Mouse (Mus musculus) right cerebral cortex, postnatal 4 days (tissue): Measurements from ENCODE around the gene Rreb1.

Source experiments
- DNase-seq: peaks from one replicate; pipeline ENCODE4 v3.0.0-alpha.2; 2022

Gene Rreb1

DNA sequence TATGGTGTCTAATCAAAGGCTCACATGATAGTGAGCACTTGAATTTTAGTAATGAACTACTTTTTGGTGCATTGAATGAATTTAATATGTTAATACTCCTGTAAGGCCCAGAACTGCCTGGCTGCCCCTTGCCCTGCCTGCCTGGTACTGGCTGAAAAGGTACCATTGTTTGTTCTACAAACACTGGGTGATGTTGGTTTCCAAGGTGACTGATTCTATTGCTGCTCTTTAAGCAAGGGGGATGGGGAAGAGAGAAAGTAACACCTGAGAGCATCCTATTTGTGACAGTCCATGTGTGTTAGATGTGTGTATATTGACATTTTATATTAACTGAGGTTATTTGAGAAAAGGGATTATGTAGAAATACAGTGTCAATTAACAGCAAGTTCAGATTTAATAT lies 77.6 kb downstream of the Rreb1 start:
- DNase-seq: no peak

DNA sequence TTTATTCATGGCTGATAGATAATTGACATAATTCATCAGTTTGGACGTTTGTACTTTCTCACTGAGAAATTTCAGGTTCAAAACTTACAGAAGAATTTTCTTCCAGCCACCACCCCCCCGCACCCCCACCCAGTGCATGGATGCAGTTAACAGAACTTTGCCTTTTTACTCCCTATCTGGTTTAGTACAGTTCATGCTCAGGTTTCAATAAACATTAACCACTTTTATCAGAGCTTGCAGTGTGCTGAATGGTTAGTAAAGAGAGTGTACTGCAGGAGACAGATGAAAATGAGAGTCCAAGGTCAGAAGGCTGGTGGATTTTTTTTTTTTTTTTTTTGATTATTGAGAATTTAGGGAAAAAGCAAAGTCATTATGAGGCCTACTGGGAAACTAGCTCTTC lies 78.3 kb downstream of the Rreb1 start:
- DNase-seq: no peak

DNA sequence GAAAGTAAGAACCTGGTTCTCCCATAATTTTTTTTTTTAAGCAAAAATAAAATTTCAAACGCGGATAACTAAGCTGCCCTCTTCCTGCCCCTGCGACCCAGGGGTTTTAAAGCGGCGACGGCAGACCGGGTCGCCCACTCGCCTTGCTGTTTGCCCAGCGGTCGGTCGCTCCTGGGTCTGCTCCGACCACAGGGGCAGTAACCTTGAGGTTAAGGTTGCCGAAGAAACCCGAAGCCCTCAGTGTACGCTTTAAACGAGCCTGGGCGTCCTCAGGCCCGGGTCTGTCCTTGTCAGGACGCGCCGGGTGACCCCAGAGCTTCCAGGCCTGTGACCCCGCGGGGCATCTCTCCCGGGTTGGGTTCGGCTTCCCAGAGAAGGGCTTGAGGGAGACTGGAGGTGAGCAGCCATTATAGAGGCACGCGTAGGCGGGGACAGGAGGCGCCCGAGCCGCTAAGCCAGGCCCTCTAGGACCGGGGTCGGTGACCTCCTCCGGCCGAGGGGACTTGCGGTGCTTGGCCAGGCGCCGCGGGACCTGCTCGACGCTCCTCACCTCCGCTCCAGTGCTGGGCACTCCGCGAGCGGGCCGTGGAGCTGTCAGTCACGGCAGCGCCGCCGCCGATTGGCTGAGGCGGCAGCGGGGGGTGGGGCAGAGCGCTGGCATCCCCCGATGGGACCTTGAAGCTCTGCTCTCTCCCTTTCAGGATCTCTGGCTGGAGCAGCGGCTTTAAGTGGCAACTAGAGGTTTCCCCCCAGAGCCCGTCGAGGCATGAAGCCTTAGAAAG lies 79.3 kb downstream of the Rreb1 start:
- DNase-seq: peak; percentile 92

DNA sequence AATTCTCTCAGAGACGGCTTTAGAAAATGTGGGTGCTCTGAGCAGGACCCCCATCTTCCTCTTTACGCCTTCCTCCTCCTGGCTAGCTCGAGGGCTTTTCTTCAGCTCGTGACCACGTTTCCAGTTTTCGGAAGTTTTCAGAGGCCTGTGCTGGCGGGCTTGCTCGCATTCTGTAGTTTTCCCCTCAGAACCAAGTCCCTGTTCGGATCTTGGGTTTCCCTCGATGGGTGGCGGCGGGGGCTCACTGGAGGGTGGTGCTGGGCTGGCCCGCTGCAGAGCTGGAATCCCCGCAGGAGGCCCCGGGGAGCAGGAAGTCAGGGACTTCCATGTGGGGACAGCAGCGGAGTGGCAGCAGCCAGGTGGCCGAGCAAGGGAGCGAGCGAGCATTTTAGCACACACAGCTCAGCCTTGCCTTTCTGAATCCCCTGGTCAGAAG lies 79.9 kb downstream of the Rreb1 start:
- DNase-seq: peak; percentile 26

DNA sequence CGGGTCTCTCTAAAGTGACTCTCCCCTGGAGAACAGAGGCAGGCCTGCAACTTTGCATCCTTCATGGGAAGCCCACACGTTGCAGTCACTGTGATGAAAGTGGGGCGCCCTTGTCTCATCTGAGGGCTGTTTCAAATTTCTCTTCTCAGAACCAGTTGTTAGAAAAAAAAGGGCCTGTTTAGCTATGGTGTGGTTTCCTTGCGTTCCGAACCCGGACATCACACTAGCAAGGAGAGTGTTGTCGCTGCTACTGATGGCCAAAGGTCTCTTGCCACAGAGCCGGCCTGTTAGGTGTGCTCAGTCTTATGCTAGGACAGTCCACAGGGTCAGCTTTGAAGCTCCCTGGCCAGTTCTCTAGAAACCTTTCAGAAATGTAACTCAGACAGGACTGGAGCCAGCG lies 80.3 kb downstream of the Rreb1 start:
- no peak for DNase-seq

DNA sequence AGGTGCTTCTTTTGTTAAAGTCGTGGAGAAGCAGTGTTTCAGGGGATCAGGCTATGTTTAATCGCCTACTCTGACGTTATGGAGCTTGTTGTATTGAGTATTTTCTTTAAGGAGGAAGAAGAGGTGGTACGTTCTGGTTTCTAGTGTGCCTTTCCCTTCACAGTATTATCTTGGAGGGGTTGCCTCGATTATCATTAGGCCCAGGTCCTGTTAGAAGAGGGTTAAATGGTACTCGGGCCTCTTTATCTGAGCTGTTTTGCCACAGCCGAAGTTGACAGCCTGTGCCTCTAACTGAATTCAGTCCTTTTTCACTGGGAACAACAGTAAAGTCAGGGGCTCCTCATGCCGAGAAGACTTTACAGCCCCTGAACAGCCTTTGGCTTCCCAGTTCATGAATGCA lies 81.6 kb downstream of the Rreb1 start:
- no peak for DNase-seq

DNA sequence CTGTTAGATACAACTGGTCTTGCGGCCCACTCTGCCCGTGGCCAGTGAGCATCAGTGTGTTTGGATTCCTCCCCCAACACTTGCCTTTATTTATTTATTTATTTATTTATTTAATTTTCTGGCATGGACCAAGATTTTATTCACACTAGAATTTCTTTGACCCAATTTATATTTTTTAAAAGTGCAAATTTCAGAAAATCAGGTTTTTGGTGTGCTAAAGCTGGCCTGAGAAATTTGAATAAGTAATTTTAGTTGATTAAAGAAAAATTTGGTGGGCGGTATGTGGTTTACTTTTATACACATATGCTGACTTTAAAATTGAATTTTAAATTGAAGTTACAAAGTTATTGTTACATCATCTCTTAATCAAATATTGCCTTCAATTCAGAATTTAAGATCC lies 82.0 kb downstream of the Rreb1 start:
- no peak for DNase-seq

DNA sequence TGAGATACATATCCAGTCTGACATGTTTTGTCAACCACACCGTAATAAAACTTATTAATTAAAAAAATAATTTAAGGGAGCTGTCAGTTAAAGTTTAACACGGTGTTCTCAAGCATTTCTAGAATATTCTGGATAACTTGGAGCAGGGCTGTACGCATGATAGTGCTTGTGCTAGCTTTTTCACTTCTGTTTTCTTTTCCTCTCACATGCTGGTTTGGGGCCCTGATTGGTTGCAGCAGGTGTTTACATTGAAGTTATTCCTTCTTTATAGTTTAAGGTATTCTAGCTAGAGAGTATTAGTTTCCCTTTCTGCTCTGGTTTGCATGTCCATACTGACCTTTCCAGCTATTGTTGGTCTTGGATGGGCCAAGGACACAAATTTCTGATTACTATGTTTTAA lies 82.6 kb downstream of the Rreb1 start:
- DNase-seq: no peak

DNA sequence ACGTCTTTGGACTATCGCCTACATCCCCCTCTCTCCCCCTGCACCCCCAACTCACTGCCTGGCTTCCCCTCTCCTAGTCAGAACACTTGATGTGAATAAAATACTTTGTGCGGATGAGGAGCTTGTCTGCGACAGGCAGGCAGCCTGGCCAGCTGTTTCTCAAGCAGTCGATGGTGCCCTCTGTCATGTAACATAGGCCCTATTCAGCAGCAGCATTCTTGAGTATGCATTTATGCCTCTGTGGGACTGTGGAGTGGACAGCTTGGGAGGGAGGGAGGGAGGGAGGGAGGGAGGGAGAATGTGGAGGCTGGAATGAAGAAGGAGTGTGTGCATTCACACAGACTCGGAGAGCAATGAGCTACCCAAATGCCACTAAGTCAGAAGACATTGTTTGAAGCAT lies 84.3 kb downstream of the Rreb1 start:
- no peak for DNase-seq

DNA sequence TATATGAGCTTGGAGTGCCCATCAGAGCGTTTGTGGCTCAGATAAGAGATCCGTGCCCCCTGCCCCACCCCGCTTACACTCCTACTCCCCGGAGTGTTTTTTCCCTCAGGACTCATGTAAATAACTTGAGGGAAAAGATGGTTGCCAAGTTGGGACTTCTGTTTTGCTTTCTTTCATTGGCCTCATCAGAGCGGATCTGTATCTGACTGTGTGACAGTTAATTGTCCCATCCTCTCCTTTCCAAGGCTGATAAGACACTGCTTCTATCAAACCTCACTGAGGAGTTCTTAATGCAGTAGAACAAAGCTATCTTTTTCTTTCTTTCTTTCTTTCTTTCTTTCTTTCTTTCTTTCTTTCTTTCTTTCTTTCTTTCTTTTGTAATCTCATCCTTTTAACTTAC lies 85.4 kb downstream of the Rreb1 start:
- no peak for DNase-seq

DNA sequence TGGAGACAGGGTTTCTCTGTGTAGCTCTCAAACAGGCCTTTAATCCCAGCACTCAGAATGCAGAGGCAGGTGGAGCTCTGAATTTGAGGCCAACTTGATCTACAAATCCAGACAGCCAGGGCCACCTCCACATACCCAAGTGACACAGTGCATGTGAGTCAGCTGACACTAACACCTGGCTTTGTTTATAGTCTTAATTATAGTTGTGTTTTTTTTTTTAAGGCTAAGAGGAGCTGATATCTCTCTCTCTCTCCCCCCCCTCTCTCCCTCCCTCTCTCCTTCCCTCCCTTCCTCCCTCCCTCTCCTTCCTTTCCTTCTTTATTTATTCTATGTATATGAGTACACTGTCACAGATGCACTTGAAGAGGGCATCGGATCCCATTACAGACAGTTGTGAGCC lies 86.5 kb downstream of the Rreb1 start:
- DNase-seq: no peak

DNA sequence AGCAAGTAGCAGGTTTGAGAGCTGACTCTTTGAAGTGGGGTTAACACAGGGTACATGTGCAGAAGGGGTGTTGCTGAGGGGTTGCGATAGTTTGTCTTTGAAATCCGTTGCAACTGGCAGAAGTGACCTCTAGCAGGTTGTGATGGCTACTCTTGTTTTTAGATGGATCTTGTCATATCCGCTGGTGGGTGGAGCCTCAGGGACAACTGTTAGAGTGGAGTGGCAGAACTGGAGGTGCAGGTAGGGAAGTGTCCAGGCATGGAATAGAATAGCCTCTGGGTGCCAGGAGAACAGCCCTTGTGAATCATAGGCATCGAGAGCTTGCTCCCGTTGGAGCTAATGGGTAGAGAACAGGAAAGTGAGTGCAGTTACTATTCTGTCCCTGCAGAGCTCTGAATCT lies 88.1 kb downstream of the Rreb1 start:
- no peak for DNase-seq

DNA sequence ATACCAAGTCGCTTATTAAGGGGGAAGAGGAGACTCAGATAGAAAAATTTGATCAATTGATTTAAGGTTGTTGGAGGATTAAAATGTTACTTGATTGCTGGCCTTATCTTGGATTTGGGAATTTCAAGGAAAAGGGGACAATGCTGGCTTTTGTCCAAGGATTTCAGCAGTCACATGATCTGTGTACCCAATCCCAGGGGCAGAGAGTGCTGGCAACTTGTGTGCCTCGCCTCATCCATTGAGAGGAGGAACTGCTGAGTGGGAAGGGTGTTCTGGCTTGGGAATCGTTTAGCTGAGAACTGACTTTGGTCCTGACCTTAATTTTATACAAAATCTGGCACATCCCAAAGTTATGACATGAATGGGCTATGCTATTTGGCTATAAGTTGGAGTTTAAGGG lies 88.6 kb downstream of the Rreb1 start:
- DNase-seq: no peak

DNA sequence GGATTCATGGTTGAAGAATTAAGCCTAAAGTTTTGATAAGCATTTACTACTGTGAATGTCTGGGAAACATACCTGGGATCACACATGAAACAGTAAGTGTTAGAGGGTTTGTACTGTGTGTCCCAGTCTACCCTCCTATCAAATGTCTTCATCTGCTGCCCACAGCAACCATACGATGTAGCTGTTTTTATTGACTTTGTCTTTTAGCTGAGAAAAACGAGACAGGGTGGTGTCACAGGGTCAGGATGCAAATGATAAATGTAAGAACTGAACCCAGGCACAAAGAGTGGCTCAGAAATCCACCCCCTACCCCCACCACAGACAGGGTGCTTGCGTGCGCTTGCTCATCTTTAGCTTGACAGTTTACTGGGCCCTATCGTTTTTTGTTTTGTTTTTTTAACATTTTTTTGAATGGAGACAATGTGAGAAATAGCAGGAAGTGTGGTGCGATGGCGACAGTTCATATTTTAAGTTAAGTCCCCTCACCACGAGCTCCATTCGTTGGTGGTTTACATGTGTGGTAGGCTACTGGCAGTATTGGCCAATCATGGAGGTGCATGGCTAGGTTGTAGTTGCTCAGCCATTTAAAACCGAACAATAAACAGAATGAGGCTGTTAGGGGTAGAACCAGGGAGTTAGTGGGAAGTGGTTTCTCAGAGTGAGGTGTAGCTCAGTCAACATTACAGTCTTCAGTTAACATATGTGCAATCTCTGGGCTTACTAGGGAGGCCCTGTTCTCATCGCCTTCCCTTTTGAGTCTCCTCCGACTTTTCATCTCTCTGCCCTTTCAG lies 92.1 kb downstream of the Rreb1 start:
- no peak for DNase-seq

DNA sequence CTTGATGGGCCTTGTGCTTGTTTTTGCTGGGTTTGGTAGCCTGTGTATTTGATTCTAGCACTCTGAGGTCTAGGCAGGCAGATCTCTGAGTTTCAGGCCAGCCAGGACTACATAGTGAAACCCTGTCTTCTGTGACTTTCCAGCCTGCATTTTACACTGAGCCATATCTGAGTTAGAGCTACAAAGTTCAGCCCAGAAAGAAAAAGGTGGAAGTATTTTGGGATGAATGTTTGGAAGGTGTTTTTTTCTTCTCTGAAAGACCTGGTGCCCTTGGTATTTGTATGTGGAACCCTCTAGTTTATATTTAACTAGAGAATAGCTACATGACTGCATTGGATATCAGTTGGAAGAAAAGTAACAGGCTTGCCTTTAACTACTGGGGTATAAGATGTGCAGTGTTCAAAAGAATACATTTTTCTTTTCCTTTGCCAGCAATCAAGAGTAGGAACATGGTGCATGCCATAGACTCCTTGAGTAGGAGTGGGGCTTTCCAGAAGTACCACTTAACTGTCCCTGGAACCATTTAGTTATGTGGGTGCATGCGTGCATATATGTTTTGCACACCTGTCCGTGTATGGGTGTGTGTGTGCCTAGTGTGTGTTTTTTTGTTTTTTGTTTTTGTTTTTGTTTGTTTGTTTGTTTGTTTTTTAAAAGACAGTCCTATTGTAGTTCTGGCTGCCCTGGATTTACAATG lies 94.1 kb downstream of the Rreb1 start:
- no peak for DNase-seq

DNA sequence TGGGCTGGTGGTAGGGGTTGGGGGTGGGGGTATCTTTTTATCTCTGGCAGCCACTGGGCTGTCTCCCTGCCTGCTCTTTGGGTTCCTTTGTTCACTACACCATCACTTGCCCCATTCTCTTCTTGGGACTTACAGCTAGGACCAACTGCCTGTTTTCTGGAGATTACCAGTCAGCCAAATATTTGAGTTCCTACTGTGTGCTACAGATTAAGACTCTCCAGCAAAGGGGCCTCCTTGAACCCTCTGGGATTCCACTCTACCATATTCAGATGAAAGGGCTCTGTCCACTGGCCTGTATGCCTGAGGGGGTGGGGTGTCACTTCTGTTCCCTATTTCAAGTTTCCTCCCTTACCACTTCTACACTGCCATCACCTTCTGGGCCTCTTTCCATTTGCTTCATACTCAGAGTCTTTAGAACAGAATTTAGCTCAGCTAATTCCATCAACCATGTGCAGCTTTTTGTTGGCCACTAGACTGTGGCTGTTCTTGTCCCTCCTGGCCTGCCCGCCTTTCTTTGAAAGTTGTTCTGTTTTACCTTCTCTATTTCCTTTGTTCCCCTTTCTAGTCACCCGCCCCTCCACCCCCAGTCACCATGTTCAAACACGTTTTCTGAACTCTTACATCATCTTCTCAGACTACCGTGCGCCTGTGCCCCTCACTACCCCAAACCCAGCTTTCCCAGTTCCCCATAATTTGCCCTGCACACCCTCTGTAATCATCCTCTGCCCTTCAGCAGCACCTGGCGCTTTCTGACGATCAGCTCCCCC lies 95.1 kb downstream of the Rreb1 start:
- DNase-seq: no peak

DNA sequence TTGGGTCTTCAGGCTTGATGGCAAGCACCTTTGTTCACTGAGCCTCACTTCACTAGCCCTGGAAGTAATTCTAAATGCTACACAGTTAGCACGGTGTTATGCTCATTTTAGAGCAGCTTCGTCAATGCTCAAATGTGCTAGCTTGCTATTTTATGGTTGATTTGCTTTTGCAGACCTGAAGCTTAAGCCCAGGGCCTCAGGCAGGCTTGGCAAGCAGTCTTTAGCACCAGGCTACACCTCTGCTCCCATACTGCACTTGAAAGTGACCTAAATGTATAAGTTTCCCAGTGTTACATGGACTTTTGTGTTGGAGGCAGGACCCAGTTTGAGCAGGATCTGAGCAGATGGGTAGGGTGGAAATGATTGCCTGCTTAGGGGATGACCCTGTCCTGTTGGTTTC lies 97.7 kb downstream of the Rreb1 start:
- DNase-seq: no peak

DNA sequence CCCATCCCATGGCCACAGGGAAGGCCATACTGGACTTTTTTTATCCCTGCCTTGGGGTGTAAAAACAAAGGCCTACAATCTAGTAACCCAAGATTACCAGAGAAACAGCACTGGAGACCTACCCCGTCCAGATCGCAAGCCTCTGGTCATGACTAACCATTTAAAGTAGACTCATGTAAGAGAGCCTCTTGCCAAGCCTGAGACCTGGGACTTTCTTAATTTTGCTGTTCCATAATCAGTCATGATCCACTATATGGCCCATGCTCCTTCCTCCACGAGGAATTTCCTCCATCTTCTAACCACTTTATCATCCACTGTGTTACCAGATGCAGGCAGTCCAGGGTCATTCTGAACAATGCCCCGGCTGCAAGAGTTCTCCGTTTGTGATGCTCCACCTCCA lies 98.2 kb downstream of the Rreb1 start:
- DNase-seq: no peak

DNA sequence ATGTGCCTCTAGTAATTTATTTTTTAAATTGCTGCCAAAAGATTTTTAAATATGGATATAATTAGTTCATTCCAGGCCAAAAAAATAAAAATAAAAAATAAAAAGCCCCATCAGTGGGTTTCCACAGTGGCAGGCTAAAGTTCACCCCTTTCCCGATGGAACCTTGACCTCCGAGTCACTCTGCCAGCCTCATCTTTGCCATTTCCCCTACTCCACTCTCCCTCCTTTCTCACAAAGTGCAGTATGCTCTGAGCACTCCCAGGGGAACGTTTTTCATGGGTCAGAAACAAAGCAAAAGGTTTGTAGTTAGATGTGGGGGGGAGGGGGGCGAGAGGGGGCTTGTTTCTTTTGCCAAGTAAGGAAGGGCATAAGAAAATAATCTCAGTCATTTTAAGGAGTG lies 98.6 kb downstream of the Rreb1 start:
- DNase-seq: no peak

DNA sequence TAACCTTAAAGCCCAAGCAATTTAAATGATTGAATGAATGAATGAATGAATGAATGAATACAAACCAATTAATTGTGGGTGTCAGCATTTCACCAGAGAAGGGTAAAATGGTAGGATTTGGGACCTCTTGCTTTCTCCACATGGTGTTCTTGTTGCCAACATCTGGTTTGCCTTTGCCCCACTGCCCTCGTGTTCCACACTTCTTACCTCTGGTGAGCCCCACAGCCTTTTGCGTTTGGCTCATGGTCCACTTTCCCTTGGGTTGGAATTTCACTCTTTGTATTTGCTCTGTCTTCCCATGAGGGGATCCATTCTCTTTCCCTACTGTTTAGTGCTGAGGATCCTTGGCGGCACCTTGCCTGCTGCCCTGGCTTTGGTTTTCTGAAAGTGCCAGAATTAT lies 99.0 kb downstream of the Rreb1 start:
- no peak for DNase-seq

DNA sequence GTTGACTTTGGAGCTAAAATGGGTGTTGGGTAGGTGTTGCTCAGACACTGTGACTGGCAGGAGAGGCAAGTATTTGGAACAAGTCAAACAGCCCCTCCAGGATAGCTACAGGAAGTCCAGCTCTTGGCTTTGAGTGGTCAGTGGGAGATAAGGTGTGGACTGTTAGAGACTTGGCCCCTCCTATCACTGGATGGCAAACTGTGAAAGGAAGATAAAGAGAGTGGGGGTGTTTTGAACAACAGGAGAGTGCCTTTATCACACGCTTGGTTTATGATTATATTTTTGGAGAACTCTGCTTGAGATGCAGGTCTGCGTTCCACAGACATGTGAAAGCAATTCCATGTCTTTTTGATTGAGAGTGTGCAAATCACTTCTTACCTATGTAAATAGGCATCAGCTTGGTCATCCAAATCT lies 100.7 kb downstream of the Rreb1 start:
- DNase-seq: no peak

DNA sequence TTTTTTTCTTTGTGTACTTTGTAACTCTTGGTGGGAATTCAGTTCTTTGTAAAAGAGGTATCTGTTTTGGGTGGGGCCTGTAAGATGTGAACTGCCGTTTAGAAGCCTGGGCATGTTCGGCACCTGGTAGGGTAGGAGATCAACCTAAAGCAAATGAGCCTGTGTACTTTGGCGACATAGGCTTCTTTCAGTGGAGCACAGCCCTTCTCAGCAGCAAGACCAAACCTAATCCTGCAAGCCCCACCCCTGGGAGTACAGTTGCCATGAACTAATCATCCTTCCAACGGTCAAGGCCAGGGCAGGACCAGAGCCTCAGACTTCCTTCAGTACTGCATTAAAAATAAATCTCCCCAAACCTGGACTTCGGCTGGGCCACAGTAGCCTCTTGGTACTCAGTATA lies 101.4 kb downstream of the Rreb1 start:
- no peak for DNase-seq

DNA sequence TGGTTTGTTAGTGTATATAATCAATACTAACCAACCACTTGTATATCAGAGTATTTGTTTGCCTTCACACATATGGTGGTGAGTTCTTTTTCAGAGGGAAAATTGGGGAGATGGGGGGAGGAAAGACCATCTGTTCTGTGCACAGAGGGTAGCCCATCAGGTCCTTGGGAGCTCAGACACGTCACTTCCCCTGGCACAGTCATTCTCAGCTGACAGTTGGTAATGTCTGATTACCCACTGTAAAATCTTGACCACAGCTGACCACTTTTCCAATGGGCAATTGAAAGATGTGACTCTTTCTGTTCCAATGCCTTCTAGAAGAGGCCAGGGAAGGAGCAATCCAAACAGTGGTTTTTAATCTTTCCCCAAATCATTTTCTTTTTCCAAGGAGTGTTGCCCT lies 101.8 kb downstream of the Rreb1 start:
- no peak for DNase-seq
